Mouse (Mus musculus): ENCODE measurements around the gene Slc7a7.

DNA sequence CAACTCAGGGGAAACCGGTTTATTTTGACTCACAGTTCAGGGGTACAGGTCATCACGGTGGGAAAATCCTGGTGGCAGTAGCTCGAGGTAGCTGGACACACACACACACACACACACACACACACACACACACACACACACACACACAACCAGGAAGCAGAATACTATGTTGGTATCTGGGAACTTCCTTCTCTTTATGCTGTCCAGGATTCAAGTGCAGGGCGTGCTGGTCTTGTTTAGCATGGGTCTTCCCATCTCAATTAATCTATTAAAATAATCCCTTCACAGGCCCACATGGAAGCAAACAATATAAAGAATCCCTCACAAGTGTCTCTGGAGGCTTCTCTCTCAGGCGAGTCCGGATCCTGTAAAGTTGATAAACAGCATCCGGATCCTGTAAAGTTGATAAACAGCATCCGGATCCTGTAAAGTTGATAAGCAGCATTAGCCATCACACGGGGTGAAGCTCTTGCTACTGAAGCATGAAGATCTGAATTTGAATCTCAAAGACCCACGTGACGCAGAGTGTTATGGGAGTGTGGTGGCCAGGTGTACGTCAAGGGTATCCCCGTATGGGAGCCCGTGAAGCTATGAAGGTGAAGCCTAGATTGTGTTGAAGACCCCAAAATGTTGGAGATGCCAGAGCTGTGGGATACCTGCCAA lies 40.5 kb upstream of the Slc7a7 start:
- TF ChIP-seq CTCF (IDR thresholded peaks at IDR 0.05; ENCODE audit: control insufficient read depth, insufficient read depth, insufficient read length) (no peak), CEBPB (IDR thresholded peaks at IDR 0.05; ENCODE audit: low read depth) (no peak), MYOG (IDR thresholded peaks at IDR 0.05; ENCODE audit: control insufficient read depth, extremely low read depth, insufficient read length) (no peak), USF1 (IDR thresholded peaks at IDR 0.05; ENCODE audit: low read depth) (no peak), MYOD1 (IDR thresholded peaks at IDR 0.05; ENCODE audit: control insufficient read depth, insufficient read length, low read depth) (no peak)
